16 mouse cellular contexts compared by ENCODE assay signal in genomic region chr6:103665677-103666316, GRCm38 (mm10).
DNase-seq lines count a peak whose midpoint lies in the region; ATAC-seq and TF ChIP-seq lines count a peak whose summit lies in the region.
"Had no signal": no experiment of that assay in that cellular context is flagged by ENCODE, and none has a peak within 500 bp of the region (broad histone marks: within the 10 kb centered on the region; RNA-seq: fewer than 3 reads in every experiment).

No protein-coding gene starts in this region.

- H3K36me3 ChIP-seq in forebrain, embryonic 14.5 days (ENCODE audit: control insufficient read depth, insufficient read depth, low read length): no peaks in the 10 kb centered on the region
- H3K36me3 ChIP-seq in forebrain, embryonic 11.5 days (ENCODE audit: control insufficient read depth, insufficient read depth, low read length): no peaks in the 10 kb centered on the region
- H3K36me3 ChIP-seq in forebrain, postnatal 0 days (ENCODE audit: insufficient read depth): no peaks in the 10 kb centered on the region
- H3K36me3 ChIP-seq in neural tube, embryonic 15.5 days: peaks cover 13% of the 10 kb centered on the region; the same call in 1 of the 2 replicates
- H3K36me3 ChIP-seq: embryonic facial prominence, embryonic 13.5 days; G1E; kidney, embryonic 15.5 days; lung, embryonic 15.5 days had no signal

- no peaks in the 10 kb centered on the region for H3K27me3 ChIP-seq in forebrain, embryonic 14.5 days (replicated peaks; ENCODE audit: control insufficient read depth, insufficient read depth, low read length)
- no peaks in the 10 kb centered on the region for H3K27me3 ChIP-seq in forebrain, embryonic 11.5 days (ENCODE audit: control insufficient read depth, insufficient read depth, low read length)
- H3K27me3 ChIP-seq in forebrain, postnatal 0 days (ENCODE audit: insufficient read depth, low read length): no peaks in the 10 kb centered on the region
- H3K27me3 ChIP-seq in neural tube, embryonic 15.5 days (replicated peaks): no peaks in the 10 kb centered on the region
- H3K27me3 ChIP-seq: embryonic facial prominence, embryonic 13.5 days; kidney, embryonic 15.5 days; lung, embryonic 15.5 days had no signal

- H3K9me3 ChIP-seq in forebrain, embryonic 14.5 days (replicated peaks; ENCODE audit: control insufficient read depth, low read length): no peaks in the 10 kb centered on the region
- H3K9me3 ChIP-seq in forebrain, embryonic 11.5 days (ENCODE audit: control insufficient read depth, low read length): no peaks in the 10 kb centered on the region
- H3K9me3 ChIP-seq in forebrain, postnatal 0 days (ENCODE audit: low read length): no peaks in the 10 kb centered on the region
- no peaks in the 10 kb centered on the region for H3K9me3 ChIP-seq in neural tube, embryonic 15.5 days (replicated peaks)
- H3K9me3 ChIP-seq: embryonic facial prominence, embryonic 13.5 days; kidney, embryonic 15.5 days; lung, embryonic 15.5 days had no signal

- peaks cover 5% of the 10 kb centered on the region; the same call in 1 of the 2 replicates for H3K4me1 ChIP-seq in forebrain, embryonic 14.5 days (ENCODE audit: control insufficient read depth, insufficient read depth, low read length)
- H3K4me1 ChIP-seq in forebrain, embryonic 11.5 days (replicated peaks; ENCODE audit: control insufficient read depth, insufficient read depth, low read length): no peaks in the 10 kb centered on the region
- H3K4me1 ChIP-seq in forebrain, postnatal 0 days (ENCODE audit: insufficient read depth): peaks cover 4% of the 10 kb centered on the region; the same call in 1 of the 2 replicates
- no peaks in the 10 kb centered on the region for H3K4me1 ChIP-seq in neural tube, embryonic 15.5 days
- H3K4me1 ChIP-seq: embryonic facial prominence, embryonic 13.5 days; kidney, embryonic 15.5 days; lung, embryonic 15.5 days had no signal

- H3K4me3 ChIP-seq in forebrain, embryonic 14.5 days (ENCODE audit: low read depth, low read length): no peak overlapping the region
- H3K4me3 ChIP-seq in forebrain, embryonic 11.5 days (ENCODE audit: low read depth, low read length): no peak overlapping the region
- no peak overlapping the region for H3K4me3 ChIP-seq in forebrain, postnatal 0 days (ENCODE audit: low read depth, low read length)
- no peak overlapping the region for H3K4me3 ChIP-seq in neural tube, embryonic 15.5 days (replicated peaks)
- H3K4me3 ChIP-seq: embryonic facial prominence, embryonic 13.5 days; kidney, embryonic 15.5 days; lung, embryonic 15.5 days had no signal

- peak; percentile 49 for DNase-seq in forebrain, embryonic 14.5 days (ENCODE audit: low spot score)
- no peak for DNase-seq in forebrain, embryonic 11.5 days (ENCODE audit: low spot score)
- peak; percentile 22 for DNase-seq in layer of hippocampus, adult 9-10 months (ENCODE audit: low spot score)
- DNase-seq in layer of hippocampus, postnatal 10 days (ENCODE audit: low spot score in 2 of 2): no peak
- peak; percentile 65 for DNase-seq in forebrain, postnatal 0 days
- DNase-seq in adrenal gland, adult 8-10 months: no peak
- DNase-seq: cerebellum, postnatal 10 days; lung, postnatal 4 days; thymus, postnatal 36 days had no signal

- H3K27ac ChIP-seq in forebrain, embryonic 14.5 days (ENCODE audit: low read depth, low read length): peak overlapping the region; percentile 21; the same call in 1 of the 2 replicates
- no peak overlapping the region for H3K27ac ChIP-seq in forebrain, embryonic 11.5 days (ENCODE audit: low read depth, low read length)
- H3K27ac ChIP-seq in forebrain, postnatal 0 days (ENCODE audit: low read depth, low read length): peak overlapping the region; percentile 76
- H3K27ac ChIP-seq in neural tube, embryonic 15.5 days (replicated peaks): peak overlapping the region; percentile 66
- H3K27ac ChIP-seq: embryonic facial prominence, embryonic 13.5 days; kidney, embryonic 15.5 days; liver, embryonic 14.5 days; lung, embryonic 15.5 days had no signal

- H3K4me2 ChIP-seq in forebrain, embryonic 14.5 days (ENCODE audit: low read length): no peak overlapping the region
- H3K4me2 ChIP-seq in forebrain, embryonic 11.5 days (ENCODE audit: low read depth, low read length, severe bottlenecking): no peak overlapping the region
- H3K4me2 ChIP-seq in forebrain, postnatal 0 days (ENCODE audit: low read depth): 0 out of 2 replicates have a peak overlapping the region, but pooled peaks have one; percentile 0
- no peak overlapping the region for H3K4me2 ChIP-seq in neural tube, embryonic 15.5 days
- H3K4me2 ChIP-seq: embryonic facial prominence, embryonic 13.5 days; kidney, embryonic 15.5 days; lung, embryonic 15.5 days had no signal

- WGBS in forebrain, embryonic 14.5 days: 68% methylated on average over 9 of the region's 9 CpGs
- 81% methylated on average over 9 of the region's 9 CpGs for WGBS in forebrain, embryonic 11.5 days
- 26% methylated on average over 9 of the region's 9 CpGs for WGBS in forebrain, postnatal 0 days
- WGBS in neural tube, embryonic 15.5 days: 70% methylated on average over 9 of the region's 9 CpGs

- TF ChIP-seq CTCF in forebrain, postnatal 0 days (IDR thresholded peaks at IDR 0.05; ENCODE audit: low read depth): no peak

- peak; percentile 50 for ATAC-seq in forebrain, embryonic 14.5 days
- no peak for ATAC-seq in forebrain, embryonic 11.5 days (replicated peaks; ENCODE audit: low FRiP score)
- peak; percentile 83 for ATAC-seq in forebrain, postnatal 0 days
- no peak for ATAC-seq in neural tube, embryonic 15.5 days (ENCODE audit: low FRiP score)
- ATAC-seq: intestine, postnatal 0 days had no signal

- H3K9ac ChIP-seq in forebrain, embryonic 14.5 days (ENCODE audit: low read length): no peak overlapping the region
- no peak overlapping the region for H3K9ac ChIP-seq in forebrain, embryonic 11.5 days (ENCODE audit: low read length)
- peak overlapping the region; percentile 14; the same call in 1 of the 2 replicates for H3K9ac ChIP-seq in forebrain, postnatal 0 days
- H3K9ac ChIP-seq in neural tube, embryonic 15.5 days (replicated peaks): no peak overlapping the region
- H3K9ac ChIP-seq: embryonic facial prominence, embryonic 13.5 days; kidney, embryonic 15.5 days; liver, embryonic 14.5 days; lung, embryonic 15.5 days had no signal

Comparison
In these comparisons a context has a peak if more than half of its experiments do, and no peak if none do; other contexts are left out.
1. ATAC-seq: peak in forebrain, embryonic 14.5 days (single experiment) and forebrain, postnatal 0 days (single experiment); none in forebrain, embryonic 11.5 days (single experiment) and neural tube, embryonic 15.5 days (single experiment).
2. DNase-seq: peak in forebrain, embryonic 14.5 days (single experiment), layer of hippocampus, adult 9-10 months (single experiment) and forebrain, postnatal 0 days (single experiment); none in forebrain, embryonic 11.5 days (single experiment), layer of hippocampus, postnatal 10 days (0 of 2) and adrenal gland, adult 8-10 months (single experiment).